15 mouse cellular contexts compared by ENCODE assay signal in the genomic region with DNA sequence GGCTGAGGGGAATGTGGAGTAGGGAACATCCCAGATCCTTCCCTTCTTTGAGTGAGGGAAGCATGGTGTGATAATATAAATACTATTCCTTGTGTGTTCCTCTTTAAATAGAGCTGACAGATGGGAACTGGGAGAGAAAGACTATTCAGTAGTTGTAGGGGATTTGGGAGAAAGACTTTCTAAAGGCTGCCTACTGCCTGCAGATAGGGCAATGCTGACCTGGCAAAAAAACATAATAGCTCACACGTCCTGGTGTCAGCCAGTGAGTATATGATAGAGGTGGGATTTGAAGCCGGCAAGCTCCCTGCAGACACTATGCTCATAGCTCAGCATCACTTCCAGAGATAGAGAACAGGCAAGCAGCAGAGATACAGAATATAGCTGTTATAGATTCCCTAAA. TPM values are rescaled to one million over a fixed set of nuclear protein-coding genes. Genes with fewer than 3 reads are reported as not detected.
DNase-seq lines count a peak whose midpoint lies in the region; ATAC-seq and TF ChIP-seq lines count a peak whose summit lies in the region.
"Had no signal": no experiment of that assay in that cellular context is flagged by ENCODE, and none has a peak within 500 bp of the region (broad histone marks: within the 10 kb centered on the region; RNA-seq: fewer than 3 reads in every experiment).

No protein-coding gene starts in this region.

- H3K9me3 ChIP-seq in neural tube, embryonic 11.5 days (ENCODE audit: control insufficient read depth, low read length), result no peaks in the 10 kb centered on the region
- no peaks in the 10 kb centered on the region for H3K9me3 ChIP-seq in midbrain, embryonic 11.5 days (ENCODE audit: control insufficient read depth, low read length)
- H3K9me3 ChIP-seq: G1E had no signal

- H3K4me2 ChIP-seq in neural tube, embryonic 11.5 days (ENCODE audit: low read depth), result peak overlapping the region; percentile 22; the same call in 1 of the 2 replicates
- H3K4me2 ChIP-seq in midbrain, embryonic 11.5 days, result peak overlapping the region; percentile 32

- no peak for TF ChIP-seq EP300 in heart, adult 2 months (IDR thresholded peaks at IDR 0.05; ENCODE audit: insufficient read depth, low read depth, low read length)

- 0 out of 2 replicates have a peak, but pooled peaks cover 2% of the 10 kb centered on the region for H3K36me3 ChIP-seq in heart, adult 2 months (ENCODE audit: control insufficient read depth, insufficient read depth, low read length)
- no peaks in the 10 kb centered on the region for H3K36me3 ChIP-seq in neural tube, embryonic 11.5 days (ENCODE audit: control insufficient read depth, insufficient read depth, low read length)
- no peaks in the 10 kb centered on the region for H3K36me3 ChIP-seq in midbrain, embryonic 11.5 days (ENCODE audit: control insufficient read depth, insufficient read depth, low read length)
- H3K36me3 ChIP-seq: G1E had no signal

- H3K4me3 ChIP-seq in heart, adult 2 months, result no peak overlapping the region
- no peak overlapping the region for H3K4me3 ChIP-seq in neural tube, embryonic 11.5 days (ENCODE audit: low read depth, low read length)
- 0 out of 2 replicates have a peak overlapping the region, but pooled peaks have one; percentile 9 for H3K4me3 ChIP-seq in midbrain, embryonic 11.5 days (ENCODE audit: low read depth, low read length)

- no peak for TF ChIP-seq CTCF in heart, adult 2 months (IDR thresholded peaks at IDR 0.05)

- no peak for ATAC-seq in neural tube, embryonic 11.5 days (ENCODE audit: insufficient read depth, low FRiP score, low TSS enrichment)
- no peak for ATAC-seq in midbrain, embryonic 11.5 days (ENCODE audit: low FRiP score)
- ATAC-seq: activated CD4-positive, CD25-positive, alpha-beta regulatory T cell, adult 4 months had no signal

- intact Hi-C loops in heart, adult 2 months (cut with DNase I), result no loop called here

- H3K79me2 ChIP-seq in heart, adult 2 months (replicated peaks; ENCODE audit: control insufficient read depth, insufficient read depth, low read length), result peaks cover 2% of the 10 kb centered on the region; the same call in 1 of the 2 replicates

- no peak for TF ChIP-seq POLR2A in heart, adult 2 months (IDR thresholded peaks at IDR 0.05; ENCODE audit: insufficient read depth, low read depth, low read length)

- H3K9ac ChIP-seq in heart, adult 2 months (ENCODE audit: low read depth, low read length), result no peak overlapping the region; the same call in 1 of the 2 replicates
- H3K9ac ChIP-seq in neural tube, embryonic 11.5 days (ENCODE audit: low read length), result no peak overlapping the region
- peak overlapping the region; percentile 35; the same call in 1 of the 2 replicates for H3K9ac ChIP-seq in midbrain, embryonic 11.5 days (ENCODE audit: low read length)

- H3K27me3 ChIP-seq in heart, adult 2 months (ENCODE audit: control insufficient read depth, insufficient read depth, low read length), result no peaks in the 10 kb centered on the region
- H3K27me3 ChIP-seq in neural tube, embryonic 11.5 days (ENCODE audit: control insufficient read depth, insufficient read depth, low read length), result no peaks in the 10 kb centered on the region
- H3K27me3 ChIP-seq in midbrain, embryonic 11.5 days (ENCODE audit: control insufficient read depth, insufficient read depth, low read length), result 0 out of 2 replicates have a peak, but pooled peaks cover 2% of the 10 kb centered on the region

- no peak for DNase-seq in heart, adult 2 months
- no peak for DNase-seq in heart, adult 18-20 months
- no peak for DNase-seq in neural tube, embryonic 11.5 days (ENCODE audit: low spot score)
- no peak for DNase-seq in neural tube, embryonic 10.5 days (ENCODE audit: extremely low spot score, low spot score)
- DNase-seq in midbrain, embryonic 11.5 days (ENCODE audit: low spot score, missing footprints), result no peak
- no peak for DNase-seq in liver
- DNase-seq in layer of hippocampus, postnatal 14 days (ENCODE audit: low spot score in 2 of 2), result no peak
- no peak for DNase-seq in adrenal gland, postnatal 14 days
- DNase-seq: cerebellum, postnatal 25 days; kidney, adult 8-10 months; layer of hippocampus, postnatal 36 days; lung, postnatal 14 days; right cerebral cortex, postnatal 14 days had no signal

- peak overlapping the region; percentile 93; the same call in 1 of the 2 replicates for H3K27ac ChIP-seq in heart, adult 2 months
- no peak overlapping the region for H3K27ac ChIP-seq in neural tube, embryonic 11.5 days (ENCODE audit: low read depth, low read length)
- no peak overlapping the region for H3K27ac ChIP-seq in midbrain, embryonic 11.5 days (ENCODE audit: low read depth, low read length)

- peaks cover 11% of the 10 kb centered on the region for H3K4me1 ChIP-seq in heart, adult 2 months (ENCODE audit: control insufficient read depth, insufficient read depth, low read length)
- H3K4me1 ChIP-seq in neural tube, embryonic 11.5 days (ENCODE audit: control insufficient read depth, insufficient read depth, low read length), result peaks cover 36% of the 10 kb centered on the region
- peaks cover 54% of the 10 kb centered on the region for H3K4me1 ChIP-seq in midbrain, embryonic 11.5 days (ENCODE audit: control insufficient read depth, insufficient read depth, low read length)

- 49% methylated on average over 2 of the region's 2 CpGs for WGBS in heart, adult 2 months
- 46% methylated on average over 2 of the region's 2 CpGs for WGBS in neural tube, embryonic 11.5 days
- 22% methylated on average over 2 of the region's 2 CpGs for WGBS in midbrain, embryonic 11.5 days

RNA-seq across cellular contexts. Expression of gene Pik3c2b, which starts 3.2 kb away (rescaled TPM):
- total RNA-seq in heart, adult 2 months (2021), result 10 to 100 TPM; 14.6 to 19.4 TPM
- 19.9 and 22.0 TPM in 2 replicates for polyA plus RNA-seq in heart, adult 2 months (2012; rRNA removed)
- total RNA-seq in heart, adult 18-20 months (2021), result 10 to 100 TPM; 13.9 to 14.3 TPM
- 14.6 and 15.4 TPM in 2 replicates for polyA plus RNA-seq in neural tube, embryonic 11.5 days (2014; fragmentation: Nextera tagmentation; extraction: Ambion mirVana)
- 15.5 and 16.3 TPM in 2 replicates for polyA plus RNA-seq in midbrain, embryonic 11.5 days (2014; fragmentation: Nextera tagmentation; extraction: Ambion mirVana)
- 10 to 100 TPM; 18.0 to 19.1 TPM for total RNA-seq in layer of hippocampus, postnatal 14 days (2021)
- total RNA-seq in adrenal gland, postnatal 14 days (2021), result 8.4 and 11.3 TPM in 2 replicates
- polyA plus RNA-seq: G1E had no signal

RNA-seq across cellular contexts. Expression of gene Mdm4, which starts 18.3 kb away (rescaled TPM):
- total RNA-seq in heart, adult 2 months (2021), result 10 to 100 TPM; 23.7 to 25.9 TPM
- 22.9 and 43.2 TPM in 2 replicates for polyA plus RNA-seq in heart, adult 2 months (2012; rRNA removed)
- 10 to 100 TPM; 19.7 to 27.7 TPM for total RNA-seq in heart, adult 18-20 months (2021)
- polyA plus RNA-seq in neural tube, embryonic 11.5 days (2014; fragmentation: Nextera tagmentation; extraction: Ambion mirVana), result 41.0 and 41.2 TPM in 2 replicates
- 36.5 TPM in 2 replicates for polyA plus RNA-seq in midbrain, embryonic 11.5 days (2014; fragmentation: Nextera tagmentation; extraction: Ambion mirVana)
- 10 to 100 TPM; 91.6 to 94.7 TPM for total RNA-seq in layer of hippocampus, postnatal 14 days (2021)
- 73.7 and 95.4 TPM in 2 replicates for total RNA-seq in adrenal gland, postnatal 14 days (2021)
